Mouse (Mus musculus) ES-E14 (cell line): ENCODE measurements at regions not wholly inside any gene's neighbourhood (a gene's known extent, or its start where the extent isn't known, plus 50 kb on each side); places are given as distances from the start of the nearest gene placed in this dataset.

Experiments used
- DNase-seq: peaks from one replicate; pipeline ENCODE4 v3.0.0-alpha.2; 2013; ENCODE audit warnings: low read depth, low spot score
- H3K27ac ChIP-seq: 2 replicates; pipeline ENCODE4 v1.5.1; 2012; ENCODE audit warnings: low read depth, mild to moderate bottlenecking, low read length, moderate library complexity, mixed read lengths; ENCODE audit not compliant: poor library complexity, insufficient read depth, severe bottlenecking
- H3K36me3 ChIP-seq: 2 replicates; pipeline ENCODE4 v1.6.1; 2012; ENCODE audit warnings: mild to moderate bottlenecking, low read length, moderate library complexity, mixed read lengths; ENCODE audit not compliant: control insufficient read depth, poor library complexity, insufficient read depth, severe bottlenecking
- H3K4me1 ChIP-seq, 2 experiments: fragments of 150-350 bp in 1 of 2; sonication (generic) in 1 of 2; 2 replicates each; pipeline ENCODE4 v1.6.1; 2012; ENCODE audit warnings: low read length in 2 of 2, mild to moderate bottlenecking in 1 of 2, mixed read lengths in 1 of 2; ENCODE audit not compliant: control insufficient read depth in 2 of 2, insufficient read depth in 2 of 2, poor library complexity in 1 of 2
- H3K4me3 ChIP-seq, 2 experiments: fragments of 150-350 bp in 1 of 2; sonication (generic) in 1 of 2; 2 replicates each; pipeline ENCODE4 v1.5.1; 2012; ENCODE audit warnings: low read length in 2 of 2, low read depth in 1 of 2, mild to moderate bottlenecking in 1 of 2, mixed read lengths in 1 of 2; ENCODE audit not compliant: insufficient read depth in 1 of 2, poor library complexity in 1 of 2, severe bottlenecking in 1 of 2
- H3K9ac ChIP-seq: 2 replicates; pipeline ENCODE4 v1.6.1; 2012; ENCODE audit warnings: low read depth, mild to moderate bottlenecking, low read length, mixed read lengths; ENCODE audit not compliant: poor library complexity, insufficient read depth, severe bottlenecking
- H3K9me3 ChIP-seq: fragments of 150-350 bp; sonication (generic); 2 replicates; pipeline ENCODE4 v1.6.1; 2012; ENCODE audit warnings: low read depth, mild to moderate bottlenecking, low read length; ENCODE audit not compliant: control insufficient read depth, insufficient read depth
- CHD2 ChIP-seq: IDR thresholded peaks from 2 replicates; pipeline ENCODE4 v1.6.1; 2014; ENCODE audit warnings: mild to moderate bottlenecking, low read depth, low read length, inconsistent platforms
- HCFC1 ChIP-seq: IDR thresholded peaks from 2 replicates; pipeline ENCODE4 v1.6.1; 2012; ENCODE audit warnings: low read length, inconsistent platforms, borderline replicate concordance; ENCODE audit not compliant: insufficient read depth
- MAFK ChIP-seq: IDR thresholded peaks from 2 replicates; pipeline ENCODE4 v1.6.1; 2014; ENCODE audit warnings: mild to moderate bottlenecking, low read depth, low read length, inconsistent platforms; ENCODE audit not compliant: insufficient read depth
- ZC3H11A ChIP-seq: IDR thresholded peaks from 2 replicates; pipeline ENCODE4 v1.6.1; 2012; ENCODE audit warnings: low read depth, mild to moderate bottlenecking, inconsistent platforms, low read length, borderline replicate concordance
- ZNF384 ChIP-seq: IDR thresholded peaks from 2 replicates; pipeline ENCODE4 v1.6.1; 2012; ENCODE audit warnings: low read depth, low read length, inconsistent platforms
- in situ Hi-C, 2 experiments: fragments of 600-800 bp; cut with MboI; formaldehyde crosslinking; loops; one replicate each; pipeline ENCODE4 v1.15.1; 2025; ENCODE audit warnings: low sequenced_read_pairs in 2 of 2, inconsistent platforms in 1 of 2; ENCODE audit not compliant: unreplicated experiment in 2 of 2

- Histone ChIP-seq H3K4me3 (no peak overlapping the region), H3K9ac (no peak overlapping the region), H3K27ac (no peak overlapping the region), H3K9me3 (peaks cover 2% of the 10 kb centered on the region; the same call in 1 of the 2 replicates), H3K4me1 (no peaks in the 10 kb centered on the region), H3K36me3 (no peaks in the 10 kb centered on the region)
- in situ Hi-C loops, result no loop called here
- DNase-seq, result no peak
- TF ChIP-seq MAFK (no peak), ZC3H11A (no peak), ZNF384 (no peak), HCFC1 (no peak), CHD2 (no peak)
Measured at GRCm38 (mm10) chr13:101862011-101862410, 94.0 kb upstream of the Pik3r1 start.

GRCm38 (mm10) chr13:101863015-101863414 lies 95.0 kb upstream of the Pik3r1 start:
- no peak overlapping the region for H3K9ac ChIP-seq
- H3K4me1 ChIP-seq, result no peaks in the 10 kb centered on the region
- TF ChIP-seq CHD2 (no peak), ZC3H11A (no peak), HCFC1 (no peak), ZNF384 (no peak), MAFK (no peak)
- DNase-seq, result no peak
- peaks cover 2% of the 10 kb centered on the region; the same call in 1 of the 2 replicates for H3K9me3 ChIP-seq
- H3K36me3 ChIP-seq, result no peaks in the 10 kb centered on the region
- no peak overlapping the region for H3K27ac ChIP-seq
- in situ Hi-C loops, result no loop called here
- no peak overlapping the region for H3K4me3 ChIP-seq

- in situ Hi-C loops, result no loop called here
Measured at GRCm38 (mm10) chr13:101863602-101864001, 95.6 kb upstream of the Pik3r1 start.

GRCm38 (mm10) chr13:101866843-101867242 lies 98.8 kb upstream of the Pik3r1 start:
- Histone ChIP-seq H3K4me1 (no peaks in the 10 kb centered on the region), H3K36me3 (no peaks in the 10 kb centered on the region), H3K9ac (no peak overlapping the region), H3K27ac (no peak overlapping the region), H3K4me3 (no peak overlapping the region), H3K9me3 (no peaks in the 10 kb centered on the region; the same call in 1 of the 2 replicates)
- TF ChIP-seq ZNF384 (no peak), ZC3H11A (no peak), MAFK (no peak), CHD2 (no peak), HCFC1 (no peak)
- in situ Hi-C loops, result no loop called here
- DNase-seq, result no peak

More at GRCm38 (mm10) chr13:101863602-101864001, 95.6 kb upstream of the Pik3r1 start:
- H3K27ac ChIP-seq, result no peak overlapping the region
- H3K9ac ChIP-seq, result no peak overlapping the region
- H3K4me3 ChIP-seq, result no peak overlapping the region
- no peak for TF ChIP-seq HCFC1
- TF ChIP-seq ZNF384, result no peak
- peaks cover 2% of the 10 kb centered on the region; the same call in 1 of the 2 replicates for H3K9me3 ChIP-seq
- no peaks in the 10 kb centered on the region for H3K36me3 ChIP-seq
- no peaks in the 10 kb centered on the region for H3K4me1 ChIP-seq
- DNase-seq, result no peak

GRCm38 (mm10) chr13:101874761-101875160 lies 106.7 kb upstream of the Pik3r1 start:
- in situ Hi-C loops, result no loop called here
- TF ChIP-seq CHD2 (no peak), MAFK (no peak), HCFC1 (no peak), ZC3H11A (no peak), ZNF384 (no peak)

More at GRCm38 (mm10) chr13:101874761-101875160, 106.7 kb upstream of the Pik3r1 start:
- Histone ChIP-seq H3K9me3 (no peaks in the 10 kb centered on the region), H3K4me3 (no peak overlapping the region), H3K9ac (no peak overlapping the region), H3K36me3 (no peaks in the 10 kb centered on the region), H3K27ac (no peak overlapping the region), H3K4me1 (no peaks in the 10 kb centered on the region)
- no peak for DNase-seq
